Mouse (Mus musculus): Measurements from ENCODE around the gene Sept1. TPM values are rescaled to one million over a fixed set of nuclear protein-coding genes. Genes with fewer than 3 reads are reported as not detected.

The Sept1 gene
- polyA plus RNA-seq, 1 experiment from 2014 or later: 34.1 TPM

GRCm38 (mm10) chr7:127208295-127208552 lies 24.7 kb downstream of the Sept1 start, which contains the start of gene Tbc1d10b:
Gene Tbc1d10b, minus strand, starts transcription at chr7:127208468.
- WGBS: under 1% methylated on average over 35 of the region's 44 CpGs

GRCm38 (mm10) chr7:127207374-127208294 lies 25.3 kb downstream of the Sept1 start:
- peak overlapping the region; percentile 96 for H3K4me3 ChIP-seq (replicated peaks)
- ATAC-seq (ENCODE audit: insufficient number of reproducible peaks, insufficient read depth, low FRiP score, low TSS enrichment, low read depth): 0 out of 2 replicates have a peak, but pooled peaks have one; percentile 4

More at GRCm38 (mm10) chr7:127208295-127208552, 24.7 kb downstream of the Sept1 start, which contains the start of gene Tbc1d10b:
- peak within 1 kb of the TSS; percentile 97 for H3K4me2 ChIP-seq
- peaks cover 29% of the 10 kb centered on the region for H3K4me1 ChIP-seq (replicated peaks)
- H3K27me3 ChIP-seq: 0 out of 2 replicates have a peak, but pooled peaks cover under 1% of the 10 kb centered on the region
- H3K36me3 ChIP-seq: peaks cover 24% of the 10 kb centered on the region
- H3K9ac ChIP-seq (replicated peaks): peak within 1 kb of the TSS; percentile 96
- no peak; the same call in 1 of the 2 replicates for ATAC-seq (ENCODE audit: insufficient number of reproducible peaks, insufficient read depth, low FRiP score, low TSS enrichment, low read depth)
- peak within 1 kb of the TSS; percentile 92 for H3K27ac ChIP-seq
- H3K9me3 ChIP-seq: no peaks in the 10 kb centered on the region
- peak within 1 kb of the TSS; percentile 96 for H3K4me3 ChIP-seq (replicated peaks)

GRCm38 (mm10) chr7:127206606-127207005 lies 26.3 kb downstream of the Sept1 start:
- ATAC-seq (ENCODE audit: insufficient number of reproducible peaks, insufficient read depth, low FRiP score, low TSS enrichment, low read depth): no peak
- peak overlapping the region; percentile 97 for H3K4me2 ChIP-seq
- H3K36me3 ChIP-seq: peaks cover 40% of the 10 kb centered on the region
- H3K27ac ChIP-seq: 0 out of 2 replicates have a peak overlapping the region, but pooled peaks have one; percentile 57
- H3K27me3 ChIP-seq: no peaks in the 10 kb centered on the region
- peaks cover 29% of the 10 kb centered on the region for H3K4me1 ChIP-seq (replicated peaks)
- H3K9me3 ChIP-seq: no peaks in the 10 kb centered on the region
- WGBS: 33% methylated on average over 2 of the region's 2 CpGs
- peak overlapping the region; percentile 96 for H3K4me3 ChIP-seq (replicated peaks)
- peak overlapping the region; percentile 96 for H3K9ac ChIP-seq (replicated peaks)

More at GRCm38 (mm10) chr7:127207374-127208294, 25.3 kb downstream of the Sept1 start:
- H3K36me3 ChIP-seq: peaks cover 30% of the 10 kb centered on the region
- no peaks in the 10 kb centered on the region for H3K9me3 ChIP-seq
- H3K4me2 ChIP-seq: peak overlapping the region; percentile 97
- H3K9ac ChIP-seq (replicated peaks): peak overlapping the region; percentile 96
- peaks cover 29% of the 10 kb centered on the region for H3K4me1 ChIP-seq (replicated peaks)
- peak overlapping the region; percentile 92 for H3K27ac ChIP-seq
- under 1% methylated on average over 53 of the region's 53 CpGs for WGBS
- H3K27me3 ChIP-seq: no peaks in the 10 kb centered on the region

GRCm38 (mm10) chr7:127196484-127196883 lies 36.4 kb downstream of the Sept1 start:
- ATAC-seq (ENCODE audit: insufficient number of reproducible peaks, insufficient read depth, low FRiP score, low TSS enrichment, low read depth): no peak
- Histone ChIP-seq H3K27ac (peak overlapping the region; percentile 89), H3K4me1 (replicated peaks) (peaks cover 20% of the 10 kb centered on the region), H3K4me2 (peak overlapping the region; percentile 67), H3K9me3 (no peaks in the 10 kb centered on the region), H3K9ac (replicated peaks) (peak overlapping the region; percentile 66), H3K27me3 (no peaks in the 10 kb centered on the region), H3K36me3 (peaks cover 80% of the 10 kb centered on the region), H3K4me3 (replicated peaks) (peak overlapping the region; percentile 56)
- 60% methylated on average over 11 of the region's 11 CpGs for WGBS

GRCm38 (mm10) chr7:127195544-127196295 lies 37.2 kb downstream of the Sept1 start, which contains the start of gene Cd2bp2:
Gene Cd2bp2, minus strand, starts transcription at chr7:127196050.
- Histone ChIP-seq H3K36me3 (peaks cover 78% of the 10 kb centered on the region), H3K4me3 (replicated peaks) (peak within 1 kb of the TSS; percentile 56), H3K4me2 (peak within 1 kb of the TSS; percentile 74), H3K9ac (replicated peaks) (peak within 1 kb of the TSS; percentile 69), H3K4me1 (replicated peaks) (peaks cover 20% of the 10 kb centered on the region), H3K27ac (peak within 1 kb of the TSS; percentile 89), H3K9me3 (no peaks in the 10 kb centered on the region), H3K27me3 (no peaks in the 10 kb centered on the region)
- ATAC-seq (ENCODE audit: insufficient number of reproducible peaks, insufficient read depth, low FRiP score, low TSS enrichment, low read depth): peak; percentile 95
- WGBS: under 1% methylated on average over 51 of the region's 51 CpGs

GRCm38 (mm10) chr7:127194633-127195029 lies 38.3 kb downstream of the Sept1 start:
- H3K27me3 ChIP-seq: no peaks in the 10 kb centered on the region
- H3K9me3 ChIP-seq: no peaks in the 10 kb centered on the region
- H3K4me1 ChIP-seq (replicated peaks): peaks cover 20% of the 10 kb centered on the region
- peak overlapping the region; percentile 56 for H3K4me3 ChIP-seq (replicated peaks)
- WGBS: 75% methylated on average over 7 of the region's 7 CpGs
- ATAC-seq (ENCODE audit: insufficient number of reproducible peaks, insufficient read depth, low FRiP score, low TSS enrichment, low read depth): no peak
- peaks cover 68% of the 10 kb centered on the region for H3K36me3 ChIP-seq
- peak overlapping the region; percentile 69 for H3K9ac ChIP-seq (replicated peaks)
- H3K4me2 ChIP-seq: peak overlapping the region; percentile 74
- peak overlapping the region; percentile 89 for H3K27ac ChIP-seq

- Histone ChIP-seq H3K36me3 (peaks cover 62% of the 10 kb centered on the region), H3K27me3 (no peaks in the 10 kb centered on the region), H3K4me1 (replicated peaks) (peaks cover 20% of the 10 kb centered on the region), H3K27ac (no peak overlapping the region), H3K9ac (replicated peaks) (peak overlapping the region; percentile 69; the same call in 1 of the 2 replicates), H3K4me3 (replicated peaks) (peak overlapping the region; percentile 56), H3K9me3 (no peaks in the 10 kb centered on the region), H3K4me2 (peak overlapping the region; percentile 74)
- ATAC-seq (ENCODE audit: insufficient number of reproducible peaks, insufficient read depth, low FRiP score, low TSS enrichment, low read depth): no peak
- 92% methylated on average over 17 of the region's 17 CpGs for WGBS
Measured at GRCm38 (mm10) chr7:127194011-127194632, 38.8 kb downstream of the Sept1 start.

- no peak overlapping the region for H3K27ac ChIP-seq
- no peaks in the 10 kb centered on the region for H3K27me3 ChIP-seq
- no peak for ATAC-seq (ENCODE audit: insufficient number of reproducible peaks, insufficient read depth, low FRiP score, low TSS enrichment, low read depth)
- peaks cover 20% of the 10 kb centered on the region for H3K4me1 ChIP-seq (replicated peaks)
- no peak overlapping the region for H3K9ac ChIP-seq (replicated peaks)
- no peak overlapping the region for H3K4me2 ChIP-seq
- peaks cover 51% of the 10 kb centered on the region for H3K36me3 ChIP-seq
- no peak overlapping the region for H3K4me3 ChIP-seq (replicated peaks)
- 91% methylated on average over 5 of the region's 5 CpGs for WGBS
- no peaks in the 10 kb centered on the region for H3K9me3 ChIP-seq
Measured at GRCm38 (mm10) chr7:127192989-127193388, 39.9 kb downstream of the Sept1 start.

GRCm38 (mm10) chr7:127190672-127191071 lies 42.3 kb downstream of the Sept1 start:
- Histone ChIP-seq H3K4me2 (no peak overlapping the region), H3K27me3 (no peaks in the 10 kb centered on the region), H3K4me3 (replicated peaks) (no peak overlapping the region), H3K4me1 (replicated peaks) (peaks cover 13% of the 10 kb centered on the region), H3K27ac (no peak overlapping the region), H3K9ac (replicated peaks) (no peak overlapping the region), H3K36me3 (peaks cover 38% of the 10 kb centered on the region), H3K9me3 (no peaks in the 10 kb centered on the region)
- WGBS: 86% methylated on average over 6 of the region's 6 CpGs
- ATAC-seq (ENCODE audit: insufficient number of reproducible peaks, insufficient read depth, low FRiP score, low TSS enrichment, low read depth): no peak

GRCm38 (mm10) chr7:127188305-127189276 lies 44.3 kb downstream of the Sept1 start:
- 83% methylated on average over 17 of the region's 17 CpGs for WGBS
- H3K4me3 ChIP-seq (replicated peaks): no peak overlapping the region
- H3K36me3 ChIP-seq: peaks cover 27% of the 10 kb centered on the region
- no peaks in the 10 kb centered on the region for H3K4me1 ChIP-seq (replicated peaks)
- no peak overlapping the region for H3K9ac ChIP-seq (replicated peaks)
- no peak overlapping the region for H3K27ac ChIP-seq
- H3K27me3 ChIP-seq: no peaks in the 10 kb centered on the region
- H3K4me2 ChIP-seq: no peak overlapping the region
- no peaks in the 10 kb centered on the region for H3K9me3 ChIP-seq
- ATAC-seq (ENCODE audit: insufficient number of reproducible peaks, insufficient read depth, low FRiP score, low TSS enrichment, low read depth): no peak

Data from limb, embryonic 12.5 days (tissue).